Mouse (Mus musculus): ENCODE results near the gene Unc93b1.

- 0 out of 2 replicates have a peak, but pooled peaks have one; percentile 43 for TF ChIP-seq POLR2A (IDR thresholded peaks at IDR 0.05; ENCODE audit: low read depth, low read length)
- TF ChIP-seq CTCF (IDR thresholded peaks at IDR 0.05; ENCODE audit: borderline replicate concordance, insufficient read depth, low read length) = no peak
Observed at GRCm38 (mm10) chr19:3935896-3936850, 1.2 kb downstream of the Unc93b1 start.
